Mouse (Mus musculus): ENCODE measurements around the gene Ndel1. TPM values are rescaled to one million over a fixed set of nuclear protein-coding genes. Genes with fewer than 3 reads are reported as not detected.

Gene Ndel1
- polyA plus RNA-seq, 1 experiment from 2014 or later: 56.7 TPM

Other genes with a start within 250 kb of the Ndel1 start
- gene Myh10, start 180.3 kb downstream of the Ndel1 start, polyA plus RNA-seq (2015; fragmentation: Nextera tagmentation; extraction: Ambion mirVana): 124 and 133 TPM in 2 replicates
- gene Rnf222, start 16.7 kb upstream of the Ndel1 start, polyA plus RNA-seq (2015; fragmentation: Nextera tagmentation; extraction: Ambion mirVana): 0.14 and 0.15 TPM in 2 replicates
- gene Rpl26, start 29.7 kb upstream of the Ndel1 start, polyA plus RNA-seq (2015; fragmentation: Nextera tagmentation; extraction: Ambion mirVana): 640 and 686 TPM in 2 replicates
- gene Odf4, start 55.2 kb upstream of the Ndel1 start, polyA plus RNA-seq (2015; fragmentation: Nextera tagmentation; extraction: Ambion mirVana): not detected in 2 replicates
- 11.2 and 11.5 TPM in 2 replicates for gene Arhgef15, start 85.6 kb upstream of the Ndel1 start, polyA plus RNA-seq (2015; fragmentation: Nextera tagmentation; extraction: Ambion mirVana)
- gene Slc25a35, start 96.3 kb upstream of the Ndel1 start, polyA plus RNA-seq (2015; fragmentation: Nextera tagmentation; extraction: Ambion mirVana): 1.4 and 2.1 TPM in 2 replicates
- 67.9 and 75.5 TPM in 2 replicates for gene Rangrf, start 103.3 kb upstream of the Ndel1 start, polyA plus RNA-seq (2015; fragmentation: Nextera tagmentation; extraction: Ambion mirVana)
- 19.9 and 20.3 TPM in 2 replicates for gene Pfas, start 136.6 kb upstream of the Ndel1 start, polyA plus RNA-seq (2015; fragmentation: Nextera tagmentation; extraction: Ambion mirVana)
- gene Ctc1, start 144.1 kb upstream of the Ndel1 start, polyA plus RNA-seq (2015; fragmentation: Nextera tagmentation; extraction: Ambion mirVana): 45.0 and 49.8 TPM in 2 replicates
- gene Aurkb, start 173.8 kb upstream of the Ndel1 start, polyA plus RNA-seq (2015; fragmentation: Nextera tagmentation; extraction: Ambion mirVana): 78.4 and 83.0 TPM in 2 replicates
- 9.7 and 10.3 TPM in 2 replicates for gene Borcs6, start 187.9 kb upstream of the Ndel1 start, polyA plus RNA-seq (2015; fragmentation: Nextera tagmentation; extraction: Ambion mirVana)
- 28.4 and 31.3 TPM in 2 replicates for gene Tmem107, start 198.9 kb upstream of the Ndel1 start, polyA plus RNA-seq (2015; fragmentation: Nextera tagmentation; extraction: Ambion mirVana)
- 79.5 and 82.1 TPM in 2 replicates for gene Vamp2, start 216.6 kb upstream of the Ndel1 start, polyA plus RNA-seq (2015; fragmentation: Nextera tagmentation; extraction: Ambion mirVana)
- gene Per1, start 223.4 kb upstream of the Ndel1 start, polyA plus RNA-seq (2015; fragmentation: Nextera tagmentation; extraction: Ambion mirVana): 8.6 and 9.0 TPM in 2 replicates
- 0.47 and 0.67 TPM in 2 replicates for gene Hes7, start 248.5 kb upstream of the Ndel1 start, polyA plus RNA-seq (2015; fragmentation: Nextera tagmentation; extraction: Ambion mirVana)

Measured in heart, embryonic 13.5 days (tissue).